Mouse (Mus musculus) myocyte (in vitro differentiated cells): ENCODE measurements at regions not wholly inside any gene's neighbourhood (a gene's known extent, or its start where the extent isn't known, plus 50 kb on each side); places are given as distances from the start of the nearest gene placed in this dataset.

Source experiments
- MYOD1 ChIP-seq, 3 experiments: IDR thresholded peaks; one replicate each; pipeline ENCODE4 v1.6.1; 2011; ENCODE audit warnings: control low read depth in 2 of 3, low read depth in 2 of 3, mild to moderate bottlenecking in 2 of 3, moderate library complexity in 1 of 3; ENCODE audit not compliant: insufficient read length in 2 of 3, control insufficient read depth in 1 of 3
- MYOG ChIP-seq, 3 experiments: IDR thresholded peaks; one replicate each; pipeline ENCODE4 v1.6.1; 2011; ENCODE audit warnings: control low read depth in 2 of 3, low read depth in 2 of 3, mild to moderate bottlenecking in 2 of 3; ENCODE audit not compliant: insufficient read length in 2 of 3, control insufficient read depth in 1 of 3, insufficient read depth in 1 of 3
- POLR2A ChIP-seq: IDR thresholded peaks from one replicate; pipeline ENCODE4 v1.6.1; 2011; ENCODE audit warnings: low read depth, mild to moderate bottlenecking, control low read depth, moderate library complexity; ENCODE audit not compliant: insufficient read length
- POLR2AphosphoS2 ChIP-seq: IDR thresholded peaks from one replicate; pipeline ENCODE4 v1.6.1; 2011; ENCODE audit warnings: low read depth, control low read depth; ENCODE audit not compliant: insufficient read length
- USF1 ChIP-seq: IDR thresholded peaks from one replicate; pipeline ENCODE4 v1.6.1; 2011; ENCODE audit warnings: low read depth, mild to moderate bottlenecking, control low read depth, moderate library complexity

GRCm38 (mm10) chr12:77912863-77913554 lies 281.0 kb upstream of the Gm6657 start:
- TF ChIP-seq POLR2A (no peak), MYOG (IDR thresholded peaks at IDR 0.05; ENCODE audit: control insufficient read depth in 1 of 3, insufficient read depth in 1 of 3, insufficient read length in 2 of 3, low read depth in 2 of 3) (no peak), POLR2AphosphoS2 (no peak), USF1 (no peak), MYOD1 (IDR thresholded peaks at IDR 0.05; ENCODE audit: control insufficient read depth in 1 of 3, insufficient read length in 2 of 3, low read depth in 2 of 3) (no peak)
